Mouse (Mus musculus): ENCODE measurements around the gene Gm17304. TPM values are rescaled to one million over a fixed set of nuclear protein-coding genes. Genes with fewer than 3 reads are reported as not detected.

Gene Gm17304
- polyA plus RNA-seq, 1 experiment from 2014 or later = not detected

DNA sequence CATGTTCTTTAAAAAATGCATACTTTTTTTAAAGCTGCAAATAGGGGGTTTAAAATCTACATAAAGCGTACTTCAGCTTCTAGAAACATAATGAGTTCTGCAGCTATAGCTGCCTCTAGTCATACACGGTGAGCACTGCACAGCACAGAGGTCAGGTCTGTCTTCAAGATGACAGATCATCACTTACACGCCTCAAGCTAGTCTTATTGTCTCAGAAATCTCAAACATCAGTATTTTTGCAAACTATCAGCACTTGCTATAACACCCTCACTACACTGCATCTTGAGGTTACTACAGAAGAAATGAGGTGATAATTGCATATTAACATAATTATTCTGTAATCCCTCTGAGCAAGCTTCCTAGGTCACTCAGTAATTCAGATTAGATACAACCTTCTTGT lies 33.0 kb downstream of the Gm17304 start:
- no peaks in the 10 kb centered on the region for H3K27me3 ChIP-seq (replicated peaks; ENCODE audit: control insufficient read depth, insufficient read depth, low read length)
- no peaks in the 10 kb centered on the region; the same call in 1 of the 2 replicates for H3K36me3 ChIP-seq (ENCODE audit: control insufficient read depth, insufficient read depth, low read length)
- no peak overlapping the region for H3K27ac ChIP-seq (ENCODE audit: low read length)
- WGBS = 80% methylated on average over 3 of the region's 3 CpGs
- no peak for ATAC-seq
- H3K4me2 ChIP-seq (ENCODE audit: low read depth, low read length) = no peak overlapping the region
- no peaks in the 10 kb centered on the region for H3K4me1 ChIP-seq (ENCODE audit: control insufficient read depth, insufficient read depth, low read length)
- H3K9me3 ChIP-seq (ENCODE audit: control insufficient read depth, low read length) = no peaks in the 10 kb centered on the region
- no peak overlapping the region for H3K9ac ChIP-seq (ENCODE audit: low read depth, low read length)
- no peak overlapping the region for H3K4me3 ChIP-seq (ENCODE audit: low read length)

- Histone ChIP-seq H3K4me3 (ENCODE audit: low read length) (no peak overlapping the region), H3K27ac (ENCODE audit: low read length) (no peak overlapping the region), H3K27me3 (replicated peaks; ENCODE audit: control insufficient read depth, insufficient read depth, low read length) (no peaks in the 10 kb centered on the region), H3K4me1 (ENCODE audit: control insufficient read depth, insufficient read depth, low read length) (no peaks in the 10 kb centered on the region), H3K4me2 (ENCODE audit: low read depth, low read length) (no peak overlapping the region), H3K36me3 (ENCODE audit: control insufficient read depth, insufficient read depth, low read length) (no peaks in the 10 kb centered on the region; the same call in 1 of the 2 replicates), H3K9ac (ENCODE audit: low read depth, low read length) (no peak overlapping the region), H3K9me3 (ENCODE audit: control insufficient read depth, low read length) (no peaks in the 10 kb centered on the region)
- WGBS = 85% methylated on average over 4 of the region's 4 CpGs
- ATAC-seq = no peak
Observed at GRCm38 (mm10) chr5:106643434-106643833, 34.5 kb downstream of the Gm17304 start.

- no peaks in the 10 kb centered on the region for H3K27me3 ChIP-seq (replicated peaks; ENCODE audit: control insufficient read depth, insufficient read depth, low read length)
- H3K27ac ChIP-seq (ENCODE audit: low read length) = no peak overlapping the region
- H3K9me3 ChIP-seq (ENCODE audit: control insufficient read depth, low read length) = no peaks in the 10 kb centered on the region
- no peaks in the 10 kb centered on the region for H3K4me1 ChIP-seq (ENCODE audit: control insufficient read depth, insufficient read depth, low read length)
- no peak overlapping the region for H3K4me2 ChIP-seq (ENCODE audit: low read depth, low read length)
- ATAC-seq = no peak
- H3K36me3 ChIP-seq (ENCODE audit: control insufficient read depth, insufficient read depth, low read length) = no peaks in the 10 kb centered on the region; the same call in 1 of the 2 replicates
- H3K9ac ChIP-seq (ENCODE audit: low read depth, low read length) = no peak overlapping the region
- H3K4me3 ChIP-seq (ENCODE audit: low read length) = no peak overlapping the region
Observed at GRCm38 (mm10) chr5:106649441-106649840, 40.5 kb downstream of the Gm17304 start.

DNA sequence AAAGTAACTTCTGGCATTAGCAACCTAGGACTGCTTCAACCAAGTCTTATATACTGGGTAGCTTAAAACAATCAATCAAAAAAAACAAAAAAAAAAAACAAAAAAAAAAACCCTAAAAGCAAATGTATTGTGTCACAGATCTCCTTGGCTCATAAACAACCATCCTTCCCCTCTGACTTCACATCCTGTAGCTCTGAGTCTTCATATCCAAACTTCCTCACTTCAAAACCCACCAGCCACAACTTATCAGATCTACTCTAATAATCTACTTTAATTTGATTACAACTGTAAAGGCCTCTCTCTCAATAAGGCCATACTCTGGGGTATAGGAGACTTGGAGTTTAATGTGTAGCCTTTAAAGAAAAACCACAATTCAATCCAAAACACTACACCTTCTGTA lies 41.1 kb downstream of the Gm17304 start:
- Histone ChIP-seq H3K9me3 (ENCODE audit: control insufficient read depth, low read length) (no peaks in the 10 kb centered on the region), H3K36me3 (ENCODE audit: control insufficient read depth, insufficient read depth, low read length) (peaks cover 3% of the 10 kb centered on the region; the same call in 1 of the 2 replicates), H3K4me2 (ENCODE audit: low read depth, low read length) (no peak overlapping the region), H3K4me3 (ENCODE audit: low read length) (no peak overlapping the region), H3K27ac (ENCODE audit: low read length) (no peak overlapping the region), H3K9ac (ENCODE audit: low read depth, low read length) (no peak overlapping the region), H3K4me1 (ENCODE audit: control insufficient read depth, insufficient read depth, low read length) (no peaks in the 10 kb centered on the region), H3K27me3 (replicated peaks; ENCODE audit: control insufficient read depth, insufficient read depth, low read length) (no peaks in the 10 kb centered on the region)
- no peak for ATAC-seq

- WGBS = 86% methylated on average over 4 of the region's 4 CpGs
- H3K9ac ChIP-seq (ENCODE audit: low read depth, low read length) = no peak overlapping the region
- H3K36me3 ChIP-seq (ENCODE audit: control insufficient read depth, insufficient read depth, low read length) = peaks cover 4% of the 10 kb centered on the region; the same call in 1 of the 2 replicates
Observed at GRCm38 (mm10) chr5:106652220-106652753, 43.4 kb downstream of the Gm17304 start.

GRCm38 (mm10) chr5:106652790-106653328 lies 44.0 kb downstream of the Gm17304 start:
- ATAC-seq = no peak
- no peaks in the 10 kb centered on the region for H3K4me1 ChIP-seq (ENCODE audit: control insufficient read depth, insufficient read depth, low read length)
- H3K4me2 ChIP-seq (ENCODE audit: low read depth, low read length) = no peak overlapping the region
- no peak overlapping the region for H3K27ac ChIP-seq (ENCODE audit: low read length)
- H3K36me3 ChIP-seq (ENCODE audit: control insufficient read depth, insufficient read depth, low read length) = peaks cover 4% of the 10 kb centered on the region; the same call in 1 of the 2 replicates
- no peak overlapping the region for H3K4me3 ChIP-seq (ENCODE audit: low read length)
- no peaks in the 10 kb centered on the region for H3K9me3 ChIP-seq (ENCODE audit: control insufficient read depth, low read length)
- 85% methylated on average over 3 of the region's 3 CpGs for WGBS
- no peak overlapping the region for H3K9ac ChIP-seq (ENCODE audit: low read depth, low read length)
- H3K27me3 ChIP-seq (replicated peaks; ENCODE audit: control insufficient read depth, insufficient read depth, low read length) = no peaks in the 10 kb centered on the region

More at GRCm38 (mm10) chr5:106652220-106652753, 43.4 kb downstream of the Gm17304 start:
- Histone ChIP-seq H3K27ac (ENCODE audit: low read length) (no peak overlapping the region), H3K9me3 (ENCODE audit: control insufficient read depth, low read length) (no peaks in the 10 kb centered on the region), H3K27me3 (replicated peaks; ENCODE audit: control insufficient read depth, insufficient read depth, low read length) (no peaks in the 10 kb centered on the region), H3K4me2 (ENCODE audit: low read depth, low read length) (no peak overlapping the region), H3K4me1 (ENCODE audit: control insufficient read depth, insufficient read depth, low read length) (no peaks in the 10 kb centered on the region), H3K4me3 (ENCODE audit: low read length) (no peak overlapping the region)
- ATAC-seq = peak; percentile 21; the same call in 1 of the 2 replicates

Other genes starting within 250 kb of the Gm17304 start
- not detected in 2 replicates for gene Barhl2, start 150.9 kb upstream of the Gm17304 start, polyA plus RNA-seq (2015; fragmentation: Nextera tagmentation; extraction: Ambion mirVana)
- gene Zfp644, start 88.2 kb downstream of the Gm17304 start, polyA plus RNA-seq (2015; fragmentation: Nextera tagmentation; extraction: Ambion mirVana) = 35.8 and 36.3 TPM in 2 replicates

Measured in intestine, embryonic 16.5 days (tissue).